Mouse (Mus musculus) embryonic facial prominence, embryonic 12.5 days (tissue): ENCODE results near the gene Myo5a. TPM values are rescaled to one million over a fixed set of nuclear protein-coding genes. Genes with fewer than 3 reads are reported as not detected.

Experiments used
- ATAC-seq: fragments of 200-750 bp; cut with Nextera tagmentation; 2 replicates; pipeline ENCODE4 v1.8.0; 2017; ENCODE audit not compliant: insufficient number of reproducible peaks, insufficient read depth, low FRiP score, low TSS enrichment
- H3K27ac ChIP-seq: fragments of 300-500 bp; sonication (generic); 2 replicates; pipeline ENCODE4 v1.5.1; 2016; ENCODE audit warnings: mild to moderate bottlenecking
- H3K27me3 ChIP-seq: fragments of 300-500 bp; sonication (generic); 2 replicates; pipeline ENCODE4 v1.6.1; 2016; ENCODE audit warnings: mild to moderate bottlenecking, moderate library complexity
- H3K36me3 ChIP-seq: fragments of 300-500 bp; sonication (generic); 2 replicates; pipeline ENCODE4 v1.6.1; 2016; ENCODE audit warnings: mild to moderate bottlenecking
- H3K4me1 ChIP-seq: fragments of 300-500 bp; sonication (generic); 2 replicates; pipeline ENCODE4 v1.6.1; 2016
- H3K4me2 ChIP-seq: fragments of 300-500 bp; sonication (generic); replicated peaks from 2 replicates; pipeline ENCODE4 v1.6.1; 2016; ENCODE audit warnings: mild to moderate bottlenecking, moderate library complexity
- H3K4me3 ChIP-seq: fragments of 300-500 bp; sonication (generic); 2 replicates; pipeline ENCODE4 v1.5.1; 2016; ENCODE audit warnings: mild to moderate bottlenecking
- H3K9ac ChIP-seq: fragments of 300-500 bp; sonication (generic); 2 replicates; pipeline ENCODE4 v1.6.1; 2016; ENCODE audit warnings: mild to moderate bottlenecking, moderate library complexity
- H3K9me3 ChIP-seq: fragments of 300-500 bp; sonication (generic); 2 replicates; pipeline ENCODE4 v1.6.1; 2016; ENCODE audit warnings: mild to moderate bottlenecking, moderate library complexity
- WGBS: fragments of 180-500 bp; shearing (Covaris S2); methylation state at CpG from one replicate; pipeline ENCODE4 v1.1.7; 2016; 5-methylcytosine and 5-hydroxymethylcytosine counted together
- polyA plus RNA-seq: library from polyadenylated mRNA; unstranded; fragments of >200 nt; fragmentation: Nextera tagmentation; extraction: Ambion mirVana; gene quantifications from 2 replicates; pipeline ENCODE4 v1.2.1, GENCODE M21; 2016

The Myo5a gene
- polyA plus RNA-seq, 1 experiment from 2014 or later: 26.5 TPM

DNA sequence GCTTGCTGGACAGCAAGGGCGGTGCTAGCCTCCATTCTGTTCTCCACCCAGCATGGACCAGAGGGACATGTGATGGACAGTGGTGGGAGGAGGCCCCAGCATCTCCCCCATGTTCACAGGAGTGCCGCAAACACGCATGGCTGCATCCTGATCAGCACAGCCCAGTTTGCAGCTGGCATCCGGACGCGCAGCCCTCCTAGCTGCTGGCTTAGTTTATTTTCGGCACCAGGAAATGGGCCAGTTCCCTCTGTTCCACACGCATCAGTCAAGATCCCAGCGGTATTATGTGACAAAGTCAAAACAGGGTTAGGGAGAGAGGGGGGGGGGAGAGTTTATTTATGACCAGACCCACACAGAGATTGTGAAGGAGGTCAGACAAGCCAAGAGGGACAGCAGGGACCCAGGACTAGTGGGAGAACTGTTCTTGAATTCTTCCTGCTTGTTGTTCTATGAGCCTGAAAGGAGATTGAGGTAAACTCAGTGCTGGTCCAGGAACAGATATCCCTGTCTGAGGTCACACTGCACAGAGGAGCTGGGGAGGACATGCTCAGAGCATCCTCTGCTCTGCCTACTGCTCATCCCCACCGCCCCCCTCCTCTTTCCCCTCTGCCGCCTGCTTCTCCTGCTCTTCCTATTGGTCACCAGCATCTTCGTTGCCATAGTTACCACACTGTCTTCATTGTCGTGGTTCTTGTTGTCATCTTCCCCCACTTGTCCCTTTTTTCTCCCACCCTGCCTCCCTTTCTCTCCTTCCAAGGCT is 183.6 kb downstream of the Myo5a start:
- no peaks in the 10 kb centered on the region for H3K9me3 ChIP-seq
- H3K36me3 ChIP-seq: no peaks in the 10 kb centered on the region
- no peak overlapping the region for H3K27ac ChIP-seq
- H3K9ac ChIP-seq: no peak overlapping the region
- 65% methylated on average over 13 of the region's 13 CpGs for WGBS
- no peak for ATAC-seq
- H3K4me3 ChIP-seq: no peak overlapping the region
- no peaks in the 10 kb centered on the region; the same call in 1 of the 2 replicates for H3K4me1 ChIP-seq
- H3K4me2 ChIP-seq: no peak overlapping the region
- no peaks in the 10 kb centered on the region for H3K27me3 ChIP-seq

DNA sequence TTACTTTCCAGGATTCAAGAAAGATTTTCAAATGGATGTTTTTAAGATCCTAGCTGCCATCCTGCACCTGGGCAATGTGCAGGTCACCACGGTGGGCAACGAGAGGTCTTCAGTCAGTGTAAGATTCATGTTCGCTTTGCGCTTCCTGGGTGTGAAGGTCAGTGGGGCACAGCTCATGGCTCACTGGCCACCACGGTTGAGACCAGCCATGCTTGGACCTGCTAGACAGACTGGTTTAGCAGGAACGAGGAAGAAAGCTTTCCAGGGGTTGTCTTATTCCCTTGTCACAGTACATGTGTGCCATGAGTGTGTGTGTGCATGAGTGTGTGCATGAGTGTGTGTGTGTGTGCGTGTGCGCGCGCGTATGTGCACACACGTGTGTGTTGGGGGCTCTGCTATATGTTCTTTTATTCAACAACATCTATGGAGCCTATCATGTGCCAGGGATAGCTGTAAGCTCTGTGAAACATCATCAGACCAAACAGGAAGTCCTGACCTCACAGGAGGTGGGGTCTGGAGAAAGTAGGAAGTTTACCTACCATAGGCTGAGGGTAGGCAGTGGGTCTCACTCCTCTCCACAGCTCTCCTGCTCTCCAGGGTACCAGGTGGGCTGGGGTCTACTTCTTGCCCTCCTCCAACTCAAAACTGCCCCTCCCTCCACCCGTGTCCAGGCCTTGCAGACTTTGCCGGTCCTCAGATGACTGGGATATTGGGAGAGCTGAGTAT is 185.2 kb downstream of the Myo5a start:
- Histone ChIP-seq H3K9ac (no peak overlapping the region), H3K36me3 (no peaks in the 10 kb centered on the region), H3K9me3 (no peaks in the 10 kb centered on the region), H3K27me3 (no peaks in the 10 kb centered on the region), H3K27ac (no peak overlapping the region), H3K4me3 (no peak overlapping the region), H3K4me1 (no peaks in the 10 kb centered on the region; the same call in none of the 2 replicates), H3K4me2 (no peak overlapping the region)
- no peak for ATAC-seq
- WGBS: 87% methylated on average over 14 of the region's 14 CpGs

DNA sequence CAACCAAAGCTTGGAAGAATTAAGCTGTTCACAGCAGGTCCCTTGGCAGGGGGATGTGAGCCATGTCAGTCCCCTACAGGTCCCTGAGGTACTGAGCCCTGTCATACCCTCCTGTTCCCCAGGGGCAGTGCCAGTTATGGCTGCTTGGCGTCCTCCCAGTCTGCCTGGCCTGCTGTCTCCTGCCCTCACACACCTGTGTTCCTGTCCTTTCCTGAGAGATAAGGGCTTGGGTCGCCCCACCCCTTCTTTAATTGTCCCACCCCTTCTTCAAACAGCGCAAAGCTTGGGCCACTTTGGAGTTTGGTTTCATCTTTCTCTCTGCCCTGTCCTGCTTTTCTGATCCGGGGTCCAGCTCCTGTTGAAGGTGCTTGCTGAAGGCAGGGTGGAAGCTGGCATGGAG is 188.0 kb downstream of the Myo5a start:
- Histone ChIP-seq H3K9me3 (no peaks in the 10 kb centered on the region), H3K4me3 (no peak overlapping the region), H3K4me1 (peaks cover 1% of the 10 kb centered on the region), H3K27me3 (no peaks in the 10 kb centered on the region), H3K27ac (no peak overlapping the region), H3K9ac (no peak overlapping the region), H3K4me2 (no peak overlapping the region), H3K36me3 (no peaks in the 10 kb centered on the region)
- no peak for ATAC-seq
- 71% methylated on average over 4 of the region's 4 CpGs for WGBS

DNA sequence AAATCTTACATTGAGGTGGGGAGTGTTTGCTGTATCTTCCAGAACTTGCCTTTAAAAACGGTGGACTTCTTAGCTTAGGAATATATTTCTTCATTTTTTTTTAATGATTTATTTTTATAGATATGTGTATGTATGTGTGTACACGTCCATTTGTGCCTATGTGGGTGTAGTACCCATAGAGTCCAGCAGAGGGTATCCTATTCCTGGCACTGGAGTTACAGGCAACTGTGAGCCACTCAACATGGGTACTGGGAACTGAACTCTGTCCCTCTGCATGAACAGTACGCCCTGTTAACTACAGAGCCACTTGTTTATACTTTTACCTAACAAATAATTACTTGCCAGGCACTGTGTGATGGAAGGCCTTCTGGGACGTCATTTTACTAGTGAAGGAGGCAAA is 188.8 kb downstream of the Myo5a start:
- H3K4me2 ChIP-seq: no peak overlapping the region
- H3K4me3 ChIP-seq: no peak overlapping the region
- H3K36me3 ChIP-seq: no peaks in the 10 kb centered on the region
- H3K27me3 ChIP-seq: no peaks in the 10 kb centered on the region
- no peaks in the 10 kb centered on the region for H3K9me3 ChIP-seq
- H3K27ac ChIP-seq: no peak overlapping the region
- WGBS: 87% methylated on average over 4 of the region's 4 CpGs
- H3K9ac ChIP-seq: no peak overlapping the region
- ATAC-seq: no peak
- H3K4me1 ChIP-seq: peaks cover 7% of the 10 kb centered on the region

DNA sequence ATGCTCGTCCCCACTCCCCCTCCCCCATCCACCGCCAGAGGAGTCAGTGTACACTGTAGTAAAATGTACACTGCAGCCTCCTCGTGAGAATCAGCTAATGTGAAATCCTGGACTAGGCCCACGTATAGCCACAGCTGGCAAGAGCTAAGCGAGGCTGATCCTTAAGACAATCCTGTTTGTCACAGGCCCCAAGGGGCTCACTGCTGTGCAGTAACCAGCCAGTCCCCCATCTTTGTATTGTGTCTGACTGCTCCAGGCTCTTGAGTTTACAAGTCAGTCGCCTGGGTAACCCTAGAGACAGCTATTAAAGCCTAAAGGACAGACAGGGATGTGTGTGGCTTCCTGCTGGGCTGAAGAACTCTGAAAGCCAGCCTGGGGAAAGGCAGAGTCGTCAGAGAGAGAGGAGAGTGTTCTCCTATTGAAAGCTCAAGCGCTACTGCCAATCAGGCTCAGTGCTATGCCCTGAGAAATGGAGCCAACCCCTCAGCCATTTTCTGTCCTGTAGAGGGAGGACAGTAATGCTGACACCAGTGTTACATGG is 190.6 kb downstream of the Myo5a start:
- Histone ChIP-seq H3K4me2 (no peak overlapping the region), H3K4me1 (peaks cover 7% of the 10 kb centered on the region; the same call in 1 of the 2 replicates), H3K27me3 (no peaks in the 10 kb centered on the region), H3K9ac (no peak overlapping the region), H3K27ac (no peak overlapping the region), H3K9me3 (no peaks in the 10 kb centered on the region), H3K4me3 (no peak overlapping the region), H3K36me3 (no peaks in the 10 kb centered on the region)
- no peak for ATAC-seq
- WGBS: 7% methylated on average over 8 of the region's 8 CpGs

DNA sequence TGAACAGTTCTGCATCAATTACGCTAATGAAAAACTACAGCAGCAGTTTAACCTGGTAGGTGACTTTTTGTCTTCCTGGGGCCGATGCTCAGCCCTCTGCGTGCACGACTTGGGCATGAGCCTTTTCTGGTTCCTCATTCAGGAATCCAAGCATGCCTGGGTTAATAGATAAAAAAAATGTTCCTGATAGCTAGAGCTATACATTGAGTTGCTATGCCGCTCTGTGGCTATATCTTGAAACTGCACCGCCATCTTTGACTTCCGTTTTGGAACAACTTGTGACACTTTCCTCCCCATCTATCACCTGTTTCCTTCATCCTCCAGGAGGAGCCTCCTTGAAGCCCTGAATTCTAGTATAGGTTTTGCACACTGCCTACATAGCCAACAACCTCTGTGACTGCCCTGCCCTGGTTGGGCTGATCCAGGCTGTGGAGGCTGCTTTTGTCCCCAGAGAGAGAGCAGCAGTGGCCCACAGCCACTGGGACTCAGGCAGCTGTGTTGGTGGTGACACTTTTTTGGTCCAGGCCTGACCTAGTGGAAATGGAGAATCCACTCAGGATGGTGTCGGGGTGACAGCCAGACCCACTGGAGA is 191.5 kb downstream of the Myo5a start:
- no peak for ATAC-seq
- Histone ChIP-seq H3K36me3 (no peaks in the 10 kb centered on the region), H3K4me2 (no peak overlapping the region), H3K27me3 (no peaks in the 10 kb centered on the region), H3K4me3 (no peak overlapping the region), H3K9ac (no peak overlapping the region), H3K4me1 (peaks cover 7% of the 10 kb centered on the region; the same call in 1 of the 2 replicates), H3K27ac (no peak overlapping the region), H3K9me3 (no peaks in the 10 kb centered on the region)
- 69% methylated on average over 8 of the region's 8 CpGs for WGBS

DNA sequence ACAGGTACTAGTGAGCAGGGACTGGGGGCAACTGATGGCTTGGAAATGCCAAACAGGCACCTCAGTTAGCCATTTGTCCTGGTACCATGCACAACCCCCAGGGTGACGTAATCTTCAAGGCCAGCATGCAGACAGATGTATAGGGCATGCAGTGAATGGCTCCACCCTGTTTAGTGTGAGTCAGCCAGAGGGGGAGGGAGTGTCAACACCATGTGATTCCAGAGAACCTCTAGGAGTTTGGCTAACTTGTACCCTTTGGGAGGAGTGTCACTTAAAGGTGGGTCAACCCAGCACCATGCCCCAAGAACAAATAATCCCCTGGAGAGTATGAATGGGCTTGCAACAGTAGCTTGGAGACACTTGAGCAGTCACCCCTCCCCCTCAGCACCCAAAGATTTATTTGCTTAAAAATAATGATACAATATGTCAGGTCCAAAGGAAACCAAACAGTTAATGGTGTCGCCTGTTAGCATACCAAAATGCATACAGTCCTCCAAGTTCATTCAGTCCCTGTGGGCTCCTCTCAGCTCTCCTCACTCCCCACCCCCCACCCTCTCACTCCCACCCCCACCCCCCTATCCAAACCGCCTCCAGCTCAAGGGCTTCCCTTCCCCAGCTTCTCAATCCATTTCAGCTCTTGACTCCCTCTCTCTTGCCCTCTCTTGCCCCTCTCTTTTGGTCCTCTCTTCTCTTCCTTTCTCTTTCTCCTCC is 193.3 kb downstream of the Myo5a start:
- no peak overlapping the region for H3K4me2 ChIP-seq
- H3K27ac ChIP-seq: no peak overlapping the region
- no peaks in the 10 kb centered on the region for H3K9me3 ChIP-seq
- no peak overlapping the region for H3K9ac ChIP-seq
- no peak overlapping the region for H3K4me3 ChIP-seq
- no peaks in the 10 kb centered on the region for H3K36me3 ChIP-seq
- H3K27me3 ChIP-seq: no peaks in the 10 kb centered on the region
- no peak for ATAC-seq
- WGBS: 67% methylated on average over 2 of the region's 3 CpGs
- H3K4me1 ChIP-seq: peaks cover 7% of the 10 kb centered on the region; the same call in 1 of the 2 replicates

DNA sequence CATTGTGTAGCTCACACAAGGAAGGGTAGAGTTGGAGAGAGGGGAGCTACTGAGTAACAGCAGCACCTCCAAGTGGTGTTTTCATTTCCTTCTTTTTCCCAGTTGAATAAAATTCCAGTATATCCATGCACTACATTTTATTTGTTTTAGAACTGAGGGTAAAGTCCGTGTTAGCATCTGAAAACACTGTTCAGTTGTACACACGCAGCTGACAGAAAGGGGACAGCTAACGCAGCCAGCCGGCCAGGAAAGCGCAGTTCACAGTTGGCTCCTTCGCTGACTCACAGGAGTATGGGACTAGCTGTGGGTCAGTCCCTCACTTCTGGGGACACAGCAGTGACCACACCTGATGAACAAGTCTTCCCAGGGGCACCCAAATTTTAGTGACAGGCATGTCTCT is 196.3 kb downstream of the Myo5a start:
- Histone ChIP-seq H3K4me2 (no peak overlapping the region), H3K36me3 (no peaks in the 10 kb centered on the region), H3K4me3 (no peak overlapping the region), H3K27me3 (no peaks in the 10 kb centered on the region), H3K9ac (no peak overlapping the region), H3K9me3 (no peaks in the 10 kb centered on the region), H3K4me1 (0 out of 2 replicates have a peak, but pooled peaks cover 7% of the 10 kb centered on the region), H3K27ac (no peak overlapping the region)
- ATAC-seq: no peak
- WGBS: 83% methylated on average over 6 of the region's 6 CpGs

DNA sequence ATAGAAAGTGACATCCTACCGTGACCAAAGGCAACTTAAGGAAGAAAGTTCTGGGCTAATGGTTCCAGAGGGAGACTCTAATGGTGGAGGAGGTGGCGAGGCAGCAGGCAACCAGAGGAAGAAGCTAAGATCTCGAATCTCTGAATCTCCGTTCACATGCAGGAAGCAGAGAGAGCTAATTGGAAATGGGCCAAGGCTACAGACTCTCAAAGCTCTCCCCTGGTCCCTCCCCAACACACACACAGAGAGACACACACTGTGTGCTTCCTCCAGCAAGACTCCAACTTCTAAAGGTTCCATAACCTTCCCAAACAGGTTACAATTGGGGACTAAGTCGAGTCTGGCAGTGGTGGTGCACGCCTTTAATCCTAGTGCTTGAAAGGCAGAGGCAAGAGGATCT is 199.6 kb downstream of the Myo5a start:
- Histone ChIP-seq H3K36me3 (no peaks in the 10 kb centered on the region), H3K9me3 (no peaks in the 10 kb centered on the region), H3K27ac (no peak overlapping the region), H3K4me2 (no peak overlapping the region), H3K27me3 (no peaks in the 10 kb centered on the region), H3K4me3 (no peak overlapping the region), H3K9ac (no peak overlapping the region), H3K4me1 (no peaks in the 10 kb centered on the region)
- 76% methylated on average over 6 of the region's 6 CpGs for WGBS
- no peak for ATAC-seq

DNA sequence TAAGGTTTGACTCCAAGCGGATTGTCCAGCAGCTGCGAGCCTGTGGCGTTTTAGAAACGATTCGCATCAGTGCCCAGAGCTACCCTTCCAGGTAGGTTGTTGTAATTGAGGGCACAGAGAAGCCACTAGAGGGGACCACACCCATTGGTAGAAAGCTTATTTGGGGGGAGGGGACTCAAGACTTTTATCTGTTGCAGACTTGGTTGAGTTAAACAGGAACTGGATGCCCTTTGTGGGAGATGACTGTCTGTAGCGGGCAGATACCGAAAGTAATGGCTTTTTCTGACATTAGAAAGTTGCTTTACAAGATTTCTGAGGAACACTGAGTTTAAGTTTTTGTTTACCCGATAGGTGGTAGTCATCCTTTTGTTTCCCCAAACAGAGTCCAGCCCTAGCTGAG is 200.7 kb downstream of the Myo5a start:
- H3K27me3 ChIP-seq: no peaks in the 10 kb centered on the region
- ATAC-seq: no peak
- no peak overlapping the region for H3K9ac ChIP-seq
- H3K9me3 ChIP-seq: no peaks in the 10 kb centered on the region
- no peak overlapping the region for H3K27ac ChIP-seq
- WGBS: 91% methylated on average over 8 of the region's 8 CpGs
- H3K4me3 ChIP-seq: no peak overlapping the region
- H3K36me3 ChIP-seq: no peaks in the 10 kb centered on the region
- H3K4me1 ChIP-seq: no peaks in the 10 kb centered on the region
- H3K4me2 ChIP-seq: no peak overlapping the region
